Mouse (Mus musculus) midbrain, embryonic 14.5 days (tissue): ENCODE results near the gene Mrps17. TPM values are rescaled to one million over a fixed set of nuclear protein-coding genes. Genes with fewer than 3 reads are reported as not detected.
A peak's percentile ranks its signal among the peaks of the same experiment; 100 is the strongest.
"Not testable (repeated sequence)": the region's sequence is repeated elsewhere in the genome, so short reads cannot be mapped to it uniquely, and the experiment has no call there.

ENCODE experiments used
- ATAC-seq: fragments of 200-750 bp; cut with Nextera tagmentation; 2 replicates; pipeline ENCODE4 v1.8.0; 2017; ENCODE audit warnings: moderate number of reproducible peaks, moderate library complexity; ENCODE audit not compliant: low FRiP score, low TSS enrichment
- DNase-seq: peaks from one replicate; pipeline ENCODE4 v3.0.0-alpha.2; 2015
- H3K27ac ChIP-seq: fragments of 300-500 bp; sonication (generic); replicated peaks from 2 replicates; pipeline ENCODE4 v1.5.1; 2014; ENCODE audit warnings: mild to moderate bottlenecking, low read depth, low read length, moderate library complexity
- H3K27me3 ChIP-seq: fragments of 300-500 bp; sonication (generic); 2 replicates; pipeline ENCODE4 v1.6.1; 2014; ENCODE audit warnings: low read length, control low read depth, mixed read lengths; ENCODE audit not compliant: control insufficient read depth, insufficient read depth
- H3K36me3 ChIP-seq: fragments of 300-500 bp; sonication (generic); 2 replicates; pipeline ENCODE4 v1.6.1; 2014; ENCODE audit warnings: low read length, control low read depth; ENCODE audit not compliant: control insufficient read depth, insufficient read depth
- H3K4me1 ChIP-seq: fragments of 300-500 bp; sonication (generic); 2 replicates; pipeline ENCODE4 v1.6.1; 2014; ENCODE audit warnings: mild to moderate bottlenecking, antibody characterized with exemption, low read length, control low read depth; ENCODE audit not compliant: control insufficient read depth, insufficient read depth
- H3K4me2 ChIP-seq: fragments of 300-500 bp; sonication (generic); 2 replicates; pipeline ENCODE4 v1.6.1; 2014; ENCODE audit warnings: mild to moderate bottlenecking, low read length, moderate library complexity
- H3K4me3 ChIP-seq: fragments of 300-500 bp; sonication (generic); replicated peaks from 2 replicates; pipeline ENCODE4 v1.5.1; 2014; ENCODE audit warnings: low read depth, low read length
- H3K9ac ChIP-seq: fragments of 300-500 bp; sonication (generic); replicated peaks from 2 replicates; pipeline ENCODE4 v1.6.1; 2014; ENCODE audit warnings: mild to moderate bottlenecking, low read length, moderate library complexity
- H3K9me3 ChIP-seq: fragments of 300-500 bp; sonication (generic); 2 replicates; pipeline ENCODE4 v1.6.1; 2016; ENCODE audit warnings: low read length, control low read depth, mixed read lengths; ENCODE audit not compliant: control insufficient read depth
- whole genome bisulfite sequencing: fragments of 180-500 bp; shearing (Covaris S2); extraction: QIAGEN DNeasy Blood & Tissue Kit; methylation state at CpG from one replicate; pipeline ENCODE4 v1.1.7; 2014; 5-methylcytosine and 5-hydroxymethylcytosine counted together
- polyA plus RNA-seq: library from polyadenylated mRNA; unstranded; fragments of >200 nt; fragmentation: Nextera tagmentation; extraction: Ambion mirVana; gene quantifications from 2 replicates; pipeline ENCODE4 v1.2.1, GENCODE M21; 2014

The Mrps17 gene
- 182 and 200 TPM in 2 replicates for polyA plus RNA-seq

DNA sequence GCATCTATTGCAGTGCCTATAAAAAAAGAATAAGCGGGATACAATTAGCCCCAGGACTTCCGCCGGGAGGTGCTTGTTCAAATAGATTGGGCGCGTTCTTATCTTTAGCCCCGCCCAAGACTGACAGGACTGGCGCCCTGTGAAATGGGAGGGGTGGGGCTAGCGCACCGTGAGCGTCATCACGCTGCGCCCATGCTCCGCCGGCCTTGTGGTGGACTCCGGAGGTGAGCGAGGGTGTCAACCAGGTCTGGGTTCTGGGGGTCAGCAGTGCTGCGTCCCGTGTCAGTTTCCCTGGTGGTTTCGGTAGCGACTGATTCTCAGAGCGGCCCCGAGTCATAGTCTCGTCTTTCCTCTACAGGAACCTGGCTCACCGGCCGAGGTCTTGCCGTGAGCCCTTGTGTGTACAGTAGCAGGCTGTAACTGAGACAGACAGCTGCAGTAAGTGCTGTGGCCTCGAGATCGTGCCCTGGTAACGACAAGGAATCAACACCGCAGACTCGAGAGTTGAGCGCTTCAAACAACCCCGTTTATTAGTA is at the start of gene Mrps17:
Gene Mrps17, plus strand, starts transcription at position 172 of the 536 bp plus-strand sequence.
- WGBS, result under 1% methylated on average over 33 of the region's 33 CpGs

DNA sequence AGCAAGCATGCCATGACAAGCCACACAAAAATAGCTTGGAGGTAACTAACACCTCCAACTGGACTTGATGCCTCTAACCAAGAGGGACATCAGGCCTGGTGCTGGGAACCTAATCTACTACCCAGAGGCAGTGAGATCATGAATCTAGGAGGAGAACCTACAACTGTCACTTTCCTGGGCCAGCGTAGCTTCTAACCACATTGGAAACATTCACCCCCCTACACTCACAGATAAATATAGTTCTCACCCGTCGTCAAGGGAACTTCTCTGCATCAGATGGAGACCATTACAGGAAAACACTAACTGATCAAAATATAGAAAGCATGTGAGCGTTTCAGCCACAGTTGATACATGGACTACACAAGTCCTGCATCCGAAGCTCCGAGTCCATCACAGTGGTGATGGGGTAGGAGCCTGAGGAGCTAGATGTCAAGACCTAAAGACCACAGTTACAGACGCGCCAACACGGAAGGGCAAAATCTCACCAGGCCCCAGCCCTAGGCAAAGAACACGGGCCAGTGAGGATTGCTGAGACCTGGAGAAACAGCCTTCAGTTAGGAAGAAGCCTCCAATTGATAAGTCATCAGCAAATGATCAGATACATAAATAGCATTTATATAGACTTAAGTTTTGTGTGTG is 48.9 kb upstream of the Mrps17 start:
- no peak for DNase-seq
- Histone ChIP-seq H3K4me2 (no peak overlapping the region), H3K27me3 (no peaks in the 10 kb centered on the region), H3K9me3 (no peaks in the 10 kb centered on the region), H3K4me3 (no peak overlapping the region), H3K27ac (no peak overlapping the region), H3K4me1 (peaks cover 8% of the 10 kb centered on the region), H3K9ac (no peak overlapping the region), H3K36me3 (no peaks in the 10 kb centered on the region)
- no peak for ATAC-seq
- WGBS, result 95% methylated on average over 10 of the region's 10 CpGs

More for the DNA sequence above, at the start of gene Mrps17:
- Histone ChIP-seq H3K9ac (peak within 1 kb of the TSS; percentile 73), H3K27ac (peak within 1 kb of the TSS; percentile 56), H3K36me3 (peaks cover 24% of the 10 kb centered on the region), H3K27me3 (no peaks in the 10 kb centered on the region), H3K4me1 (peaks cover 4% of the 10 kb centered on the region), H3K4me2 (peak within 1 kb of the TSS; percentile 80), H3K4me3 (peak within 1 kb of the TSS; percentile 72), H3K9me3 (no peaks in the 10 kb centered on the region)
- ATAC-seq, result peak; percentile 92
- DNase-seq, result peak; percentile 97

DNA sequence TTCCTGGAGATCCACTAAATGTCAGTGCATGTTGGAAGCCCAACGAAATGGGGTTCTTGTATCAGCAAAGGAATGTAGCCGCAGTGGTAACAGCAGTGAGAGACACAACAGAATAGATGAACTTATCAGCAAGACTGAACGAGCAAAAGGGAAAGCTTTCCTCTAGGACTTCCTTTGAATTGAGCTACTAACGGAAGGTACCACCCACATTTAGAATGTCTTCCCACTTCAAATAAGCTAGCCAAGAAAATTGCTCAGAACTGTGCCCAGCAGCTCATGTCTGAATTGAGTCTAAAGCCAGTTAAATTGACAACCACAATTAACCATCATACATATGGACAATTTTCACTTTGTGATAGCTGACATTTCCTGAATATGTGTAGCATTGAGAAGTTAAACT is 47.4 kb upstream of the Mrps17 start:
- no peak overlapping the region for H3K27ac ChIP-seq

DNA sequence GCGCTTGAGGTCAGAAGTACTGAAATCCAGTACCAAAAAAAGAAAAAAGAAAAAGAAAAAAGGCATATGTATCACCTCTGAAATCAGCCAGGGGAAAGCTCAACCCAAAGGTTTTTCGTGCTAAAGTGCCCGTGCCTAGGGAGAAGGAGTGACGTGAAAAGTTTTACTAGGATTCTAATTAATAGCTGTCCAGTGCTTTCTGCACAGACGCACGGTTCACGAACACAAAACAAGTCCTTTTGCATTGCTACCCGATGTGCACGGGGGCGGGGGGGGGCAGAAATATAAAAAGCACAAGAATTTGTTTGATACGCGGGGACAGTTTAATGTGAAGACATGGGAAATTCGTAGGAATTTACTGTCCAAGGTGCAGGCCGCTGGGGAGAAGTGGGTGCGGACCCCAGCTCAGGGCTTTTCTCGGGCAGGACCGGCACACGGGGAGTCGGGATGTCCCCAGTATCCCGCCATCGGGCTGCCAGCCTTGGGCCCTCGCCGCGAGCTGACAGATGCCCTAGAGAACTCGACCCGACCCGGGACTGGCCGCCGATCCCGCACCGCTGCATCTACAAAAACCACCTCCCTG is 45.8 kb upstream of the Mrps17 start:
- H3K36me3 ChIP-seq, result no peaks in the 10 kb centered on the region
- peak overlapping the region; percentile 85 for H3K9ac ChIP-seq
- H3K4me1 ChIP-seq, result peaks cover 8% of the 10 kb centered on the region
- DNase-seq (no peak), ATAC-seq (peak; percentile 40; the same call in 1 of the 2 replicates)
- peak overlapping the region; percentile 76 for H3K4me3 ChIP-seq
- WGBS, result under 1% methylated on average over 31 of the region's 31 CpGs
- peak overlapping the region; percentile 68; the same call in 1 of the 2 replicates for H3K27ac ChIP-seq
- H3K9me3 ChIP-seq, result no peaks in the 10 kb centered on the region
- peak overlapping the region; percentile 79 for H3K4me2 ChIP-seq
- H3K27me3 ChIP-seq, result no peaks in the 10 kb centered on the region

More for the DNA sequence above, 47.4 kb upstream of the Mrps17 start:
- WGBS, result 93% methylated on average over 4 of the region's 4 CpGs
- no peak overlapping the region for H3K9ac ChIP-seq
- H3K4me2 ChIP-seq, result no peak overlapping the region
- no peaks in the 10 kb centered on the region for H3K9me3 ChIP-seq
- no peaks in the 10 kb centered on the region for H3K36me3 ChIP-seq
- H3K4me3 ChIP-seq, result no peak overlapping the region
- H3K27me3 ChIP-seq, result no peaks in the 10 kb centered on the region
- ATAC-seq (no peak), DNase-seq (no peak)
- H3K4me1 ChIP-seq, result peaks cover 8% of the 10 kb centered on the region

DNA sequence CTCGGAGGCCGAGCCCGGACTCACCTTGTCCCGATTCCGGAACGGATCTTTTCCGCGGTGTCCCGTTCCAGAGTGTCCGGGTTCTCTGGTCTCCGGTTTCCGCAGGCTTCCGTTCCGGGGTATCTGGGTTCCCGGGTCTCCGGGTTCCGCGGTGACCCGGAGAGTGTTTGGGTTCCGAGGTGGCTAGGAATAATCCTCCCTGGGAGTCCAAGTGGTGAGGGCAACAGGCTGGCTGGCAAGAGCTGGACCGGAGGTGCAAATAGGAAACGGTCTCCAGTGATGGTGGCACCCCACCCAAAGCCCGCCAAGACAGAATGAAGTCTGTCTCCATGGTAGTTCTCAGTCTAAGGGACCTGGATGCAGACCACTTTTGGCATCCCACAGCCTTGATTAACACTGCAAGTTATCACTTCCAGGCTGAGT is 45.2 kb upstream of the Mrps17 start, which contains the start of gene Zfp11:
Gene Zfp11, minus strand, starts transcription at position 64 of the 423 bp plus-strand sequence.
- ATAC-seq, result peak; percentile 78
- H3K27ac ChIP-seq, result peak within 1 kb of the TSS; percentile 68
- H3K9ac ChIP-seq, result peak within 1 kb of the TSS; percentile 85
- peak; percentile 92 for DNase-seq
- H3K4me1 ChIP-seq, result peaks cover 8% of the 10 kb centered on the region
- WGBS, result under 1% methylated on average over 23 of the region's 23 CpGs
- no peaks in the 10 kb centered on the region for H3K27me3 ChIP-seq
- H3K9me3 ChIP-seq, result no peaks in the 10 kb centered on the region
- no peaks in the 10 kb centered on the region for H3K36me3 ChIP-seq
- H3K4me2 ChIP-seq, result peak within 1 kb of the TSS; percentile 79
- H3K4me3 ChIP-seq, result peak within 1 kb of the TSS; percentile 76

DNA sequence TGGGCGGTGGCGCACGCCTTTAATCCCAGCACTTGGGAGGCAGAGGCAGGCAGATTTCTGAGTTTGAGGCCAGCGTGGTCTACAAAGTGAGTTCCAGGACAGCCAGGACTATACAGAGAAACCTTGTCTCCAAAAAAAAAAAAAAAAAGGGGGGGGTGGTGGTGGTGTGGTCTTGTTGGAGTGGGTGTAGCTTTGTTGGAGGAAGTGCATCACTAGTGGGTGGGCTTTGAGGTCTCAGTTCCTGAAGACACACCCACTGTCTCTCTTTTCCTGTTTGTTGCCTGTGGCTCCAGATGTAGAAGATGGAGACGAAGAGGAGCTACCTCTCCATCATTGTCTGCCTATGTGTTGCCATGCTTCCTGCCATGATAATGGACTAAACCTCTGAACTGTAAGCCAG is 30.2 kb upstream of the Mrps17 start:
- H3K27ac ChIP-seq, ATAC-seq, H3K36me3 ChIP-seq, H3K27me3 ChIP-seq, H3K9me3 ChIP-seq, H3K4me1 ChIP-seq, DNase-seq, H3K4me2 ChIP-seq, H3K4me3 ChIP-seq, H3K9ac ChIP-seq: not testable (repeated sequence)
- 91% methylated on average over 5 of the region's 5 CpGs for WGBS

DNA sequence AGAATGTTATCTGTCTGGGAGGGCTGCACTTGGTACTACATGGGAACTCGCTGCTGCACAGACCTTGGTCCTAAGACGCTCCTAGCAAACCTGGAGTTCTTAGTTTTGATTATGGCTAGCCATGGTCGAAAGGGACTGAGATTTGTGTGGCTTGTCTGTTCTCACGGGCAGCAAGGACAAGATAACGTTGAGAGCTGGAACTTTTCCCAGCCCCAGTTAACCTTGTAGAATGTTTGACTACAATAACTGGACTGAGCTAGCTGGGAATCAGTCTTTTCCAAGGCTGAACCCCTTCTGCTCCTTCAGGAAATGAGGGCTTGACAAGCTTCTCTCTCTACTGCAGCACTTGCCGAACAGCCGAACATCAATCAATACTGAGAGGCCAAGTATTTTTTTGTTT is 27.7 kb upstream of the Mrps17 start:
- DNase-seq (no peak), ATAC-seq (no peak)
- WGBS, result 85% methylated on average over 7 of the region's 7 CpGs
- H3K27me3 ChIP-seq, result no peaks in the 10 kb centered on the region
- H3K4me2 ChIP-seq, result no peak overlapping the region
- no peaks in the 10 kb centered on the region for H3K9me3 ChIP-seq
- H3K4me3 ChIP-seq, result no peak overlapping the region
- no peak overlapping the region for H3K27ac ChIP-seq
- no peak overlapping the region for H3K9ac ChIP-seq
- no peaks in the 10 kb centered on the region for H3K4me1 ChIP-seq
- no peaks in the 10 kb centered on the region for H3K36me3 ChIP-seq

DNA sequence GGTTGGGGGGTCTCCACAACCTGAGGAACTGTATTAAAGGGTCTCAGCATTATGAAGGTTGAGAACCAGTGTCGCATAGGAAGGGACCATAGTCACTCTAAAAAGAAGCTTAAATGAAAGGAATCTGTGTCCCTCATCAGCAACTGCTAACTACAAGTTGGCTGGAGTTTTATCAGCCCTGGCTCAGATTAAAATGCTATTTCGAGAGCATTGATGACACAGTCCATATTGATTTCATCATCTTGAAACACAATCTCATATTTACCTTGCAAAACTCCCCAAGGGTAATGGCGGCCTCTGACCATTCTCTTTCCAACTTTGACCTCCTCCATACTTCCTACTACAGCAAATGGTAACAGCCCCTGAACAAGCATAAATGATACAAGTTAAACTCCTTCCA is 24.8 kb upstream of the Mrps17 start:
- no peak overlapping the region for H3K4me2 ChIP-seq
- DNase-seq (no peak), ATAC-seq (no peak)
- no peak overlapping the region for H3K9ac ChIP-seq
- no peaks in the 10 kb centered on the region for H3K4me1 ChIP-seq
- WGBS, result 84% methylated on average over 3 of the region's 3 CpGs
- no peak overlapping the region for H3K4me3 ChIP-seq
- H3K36me3 ChIP-seq, result no peaks in the 10 kb centered on the region
- H3K9me3 ChIP-seq, result no peaks in the 10 kb centered on the region
- no peaks in the 10 kb centered on the region for H3K27me3 ChIP-seq
- H3K27ac ChIP-seq, result no peak overlapping the region
